Mouse (Mus musculus): ENCODE data around the gene Rab8a. TPM values are rescaled to one million over a fixed set of nuclear protein-coding genes. Genes with fewer than 3 reads are reported as not detected.
A peak's percentile ranks its signal among the peaks of the same experiment; 100 is the strongest.
"Not testable (repeated sequence)": the region's sequence is repeated elsewhere in the genome, so short reads cannot be mapped to it uniquely, and the experiment has no call there.

Gene Rab8a
- total RNA-seq (2022): 10 to 100 TPM; 56.6 to 69.3 (median 61.7) TPM

DNA sequence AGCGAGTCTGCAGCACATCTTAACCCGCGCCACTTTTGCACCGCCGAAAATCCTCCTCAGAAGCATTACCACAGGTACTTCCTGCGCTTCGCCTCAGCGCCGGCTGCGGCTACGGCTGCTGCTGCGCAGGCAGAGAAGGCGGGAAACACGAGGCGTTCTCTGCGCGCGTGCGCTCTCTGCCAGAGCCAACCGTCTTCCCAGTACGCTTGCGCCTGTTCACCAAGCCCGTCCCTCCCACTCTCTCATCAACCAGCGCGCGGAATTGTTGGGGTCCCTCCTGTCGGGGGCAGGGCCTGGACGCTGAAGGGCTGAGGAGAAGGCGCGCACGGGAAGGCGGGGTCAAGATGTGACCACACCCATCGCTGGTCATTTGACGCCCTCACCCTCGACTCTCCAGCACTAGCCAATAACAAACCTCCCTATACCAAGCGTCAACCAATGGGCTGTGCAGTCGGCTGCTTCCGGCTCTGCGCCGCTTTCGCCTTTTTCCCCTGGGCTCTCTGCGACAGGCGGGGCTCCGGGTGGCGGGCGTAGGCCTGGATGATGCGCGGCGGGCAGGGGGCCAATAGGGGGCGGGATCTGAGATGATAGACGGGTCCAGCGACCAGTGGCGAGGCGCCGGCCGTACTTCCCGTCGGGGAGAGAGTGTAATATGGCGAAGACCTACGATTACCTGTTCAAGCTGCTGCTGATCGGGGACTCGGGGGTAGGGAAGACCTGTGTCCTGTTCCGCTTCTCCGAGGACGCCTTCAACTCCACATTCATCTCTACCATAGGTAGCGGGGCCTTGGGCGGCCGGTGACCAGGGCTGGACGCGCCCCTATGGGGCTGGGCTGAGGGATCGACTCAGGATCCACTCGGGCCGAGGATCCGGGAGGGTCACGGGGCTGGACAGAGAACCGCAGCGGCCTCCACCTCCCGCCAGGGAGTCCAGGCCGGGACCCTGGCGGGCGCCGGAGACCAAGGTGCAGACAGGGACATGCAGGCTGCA lies at the start of gene Rab8a:
TSS of gene Rab8a (plus strand) at position 494 of the 991 bp plus-strand sequence.
- peak; percentile 100 for DNase-seq

DNA sequence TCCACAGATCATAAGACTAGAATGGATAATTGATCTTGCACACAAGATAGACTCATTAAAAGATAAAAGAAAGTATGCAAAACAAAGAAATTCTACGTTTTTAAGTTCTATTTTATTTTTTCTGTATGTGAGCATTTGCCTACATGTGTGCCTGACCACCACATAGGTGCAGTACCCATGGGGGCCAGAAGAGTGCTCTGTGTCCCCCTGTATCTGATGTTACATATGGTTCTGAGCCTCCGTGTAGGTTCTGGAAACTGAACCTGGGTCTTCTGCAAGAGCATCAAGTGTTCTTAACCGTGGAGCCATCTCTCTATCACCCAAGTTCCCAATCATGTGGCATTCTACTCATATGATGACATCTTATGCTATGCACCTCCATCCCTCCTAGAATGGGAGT lies 48.5 kb upstream of the Rab8a start:
- no peak for DNase-seq

DNA sequence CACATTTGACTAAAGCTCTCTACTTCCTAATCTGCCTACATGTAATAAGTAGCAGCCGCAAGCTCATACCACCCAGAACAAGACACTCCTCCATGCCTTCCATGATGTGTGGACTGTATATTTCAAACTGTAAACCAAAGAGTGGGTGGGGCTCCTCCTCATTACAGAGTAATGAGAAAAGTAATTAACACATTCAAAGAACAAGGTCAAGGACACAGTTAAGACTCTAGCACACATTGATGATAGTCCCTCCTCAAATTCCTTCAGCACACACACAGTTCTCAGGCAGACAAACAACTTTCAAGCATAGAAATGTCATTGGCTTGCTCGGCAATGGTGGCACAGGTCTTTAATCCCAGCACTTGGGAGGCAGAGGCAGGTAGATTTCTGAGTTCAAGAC lies 45.8 kb upstream of the Rab8a start:
- DNase-seq: no peak

GRCm38 (mm10) chr8:72118616-72119015 lies 42.4 kb upstream of the Rab8a start:
- DNase-seq: no peak

GRCm38 (mm10) chr8:72121486-72121885 lies 39.5 kb upstream of the Rab8a start:
- DNase-seq: not testable (repeated sequence)

DNA sequence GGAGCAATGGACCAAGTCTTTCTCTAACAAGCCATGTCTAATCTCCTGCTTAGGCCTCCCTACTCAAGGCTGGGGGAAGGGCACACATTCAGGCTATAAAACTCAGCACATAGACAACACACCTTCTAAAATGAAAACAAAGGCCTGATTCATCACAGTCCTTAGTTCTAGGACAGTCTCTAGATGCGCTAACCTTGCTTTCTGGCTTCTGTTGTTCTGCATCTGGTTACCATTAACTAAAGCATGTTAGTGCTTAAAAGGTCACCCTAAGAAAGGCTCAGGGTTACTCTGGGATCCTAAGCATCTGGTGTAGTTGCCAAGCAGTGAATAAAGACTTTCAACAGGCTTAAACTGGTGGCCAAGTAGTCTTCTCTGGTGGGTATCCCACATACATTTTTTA lies 39.0 kb upstream of the Rab8a start:
- no peak for DNase-seq

GRCm38 (mm10) chr8:72127834-72128233 lies 33.2 kb upstream of the Rab8a start:
- no peak for DNase-seq

DNA sequence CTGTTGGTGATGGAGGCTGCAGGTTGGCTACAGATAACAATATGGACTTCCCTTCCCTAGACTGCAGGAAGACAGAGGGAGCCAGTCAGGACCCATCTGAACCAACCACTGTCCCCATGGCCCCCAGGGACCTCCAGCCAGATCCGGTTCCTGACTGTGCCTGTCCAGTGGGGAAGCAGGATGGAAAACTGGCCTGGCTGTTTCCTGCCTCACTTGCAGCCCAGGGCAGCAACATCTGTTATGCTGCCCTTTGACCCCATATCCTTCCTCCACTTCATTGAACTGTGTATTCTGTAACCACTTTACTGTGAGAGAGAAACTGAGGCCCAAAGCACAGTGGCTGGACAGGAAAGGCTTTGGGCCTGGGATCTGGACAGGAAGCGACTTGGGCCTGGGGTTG lies 29.7 kb upstream of the Rab8a start:
- peak; percentile 54 for DNase-seq

DNA sequence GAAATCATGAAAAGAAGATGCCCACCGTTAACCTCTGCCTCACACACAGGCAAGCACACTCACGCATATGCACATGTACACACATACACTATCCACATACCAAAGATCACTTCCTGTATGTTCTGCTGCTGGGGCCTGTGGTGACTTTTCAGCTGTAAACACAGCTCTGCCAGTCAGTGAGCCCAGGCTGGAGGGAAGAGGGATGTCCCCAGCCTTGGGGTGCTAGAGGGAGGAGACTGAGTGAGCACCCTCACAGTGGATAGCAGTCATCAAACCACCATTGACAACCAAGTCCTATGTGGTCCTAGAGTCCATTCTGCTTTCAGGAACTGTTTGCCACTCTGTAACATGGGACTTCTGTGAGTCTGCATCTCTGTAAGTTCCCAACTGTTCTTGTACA lies 29.1 kb upstream of the Rab8a start:
- DNase-seq: no peak

- DNase-seq: no peak
These were observed 28.6 kb upstream of the Rab8a start for GRCm38 (mm10) chr8:72132417-72132816.

GRCm38 (mm10) chr8:72132891-72133290 lies 28.1 kb upstream of the Rab8a start:
- DNase-seq: peak; percentile 74

- no peak for DNase-seq
These were observed 27.5 kb upstream of the Rab8a start for GRCm38 (mm10) chr8:72133507-72133906.

DNA sequence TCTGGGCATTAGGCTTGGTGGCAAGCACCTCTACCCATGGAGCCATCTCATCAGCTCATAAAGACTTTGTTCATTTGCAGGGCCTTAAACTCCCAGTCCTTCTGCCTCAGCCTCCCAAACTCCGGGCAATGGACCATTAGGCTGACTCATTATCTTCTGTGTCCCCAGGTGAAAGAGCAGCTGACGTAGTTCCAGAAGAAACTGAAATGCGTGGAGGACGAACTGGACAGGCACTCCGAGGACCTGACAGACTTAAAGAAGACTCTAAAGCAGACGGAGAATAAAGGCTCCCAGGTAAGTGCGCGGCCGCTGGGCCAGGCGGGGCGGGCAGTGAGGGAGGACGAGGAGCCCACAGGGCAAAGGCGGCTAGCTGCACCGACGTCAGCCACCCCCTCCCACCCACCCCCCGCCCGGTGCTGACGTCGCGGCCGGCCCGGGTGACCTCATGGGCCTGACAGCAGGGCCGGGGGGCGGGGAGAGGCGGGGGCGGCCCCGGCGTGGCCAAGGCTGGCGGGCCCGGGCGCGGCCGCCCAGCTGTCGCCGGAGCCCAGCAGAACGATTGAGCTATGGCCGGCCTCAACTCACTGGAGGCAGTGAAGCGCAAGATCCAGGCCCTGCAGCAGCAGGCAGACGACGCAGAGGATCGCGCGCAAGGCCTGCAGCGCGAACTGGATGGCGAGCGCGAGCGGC lies 26.1 kb upstream of the Rab8a start, which contains the start of gene Tpm4:
TSS of gene Tpm4 (plus strand) at position 220 of the 690 bp plus-strand sequence.
- peak; percentile 54 for DNase-seq

DNA sequence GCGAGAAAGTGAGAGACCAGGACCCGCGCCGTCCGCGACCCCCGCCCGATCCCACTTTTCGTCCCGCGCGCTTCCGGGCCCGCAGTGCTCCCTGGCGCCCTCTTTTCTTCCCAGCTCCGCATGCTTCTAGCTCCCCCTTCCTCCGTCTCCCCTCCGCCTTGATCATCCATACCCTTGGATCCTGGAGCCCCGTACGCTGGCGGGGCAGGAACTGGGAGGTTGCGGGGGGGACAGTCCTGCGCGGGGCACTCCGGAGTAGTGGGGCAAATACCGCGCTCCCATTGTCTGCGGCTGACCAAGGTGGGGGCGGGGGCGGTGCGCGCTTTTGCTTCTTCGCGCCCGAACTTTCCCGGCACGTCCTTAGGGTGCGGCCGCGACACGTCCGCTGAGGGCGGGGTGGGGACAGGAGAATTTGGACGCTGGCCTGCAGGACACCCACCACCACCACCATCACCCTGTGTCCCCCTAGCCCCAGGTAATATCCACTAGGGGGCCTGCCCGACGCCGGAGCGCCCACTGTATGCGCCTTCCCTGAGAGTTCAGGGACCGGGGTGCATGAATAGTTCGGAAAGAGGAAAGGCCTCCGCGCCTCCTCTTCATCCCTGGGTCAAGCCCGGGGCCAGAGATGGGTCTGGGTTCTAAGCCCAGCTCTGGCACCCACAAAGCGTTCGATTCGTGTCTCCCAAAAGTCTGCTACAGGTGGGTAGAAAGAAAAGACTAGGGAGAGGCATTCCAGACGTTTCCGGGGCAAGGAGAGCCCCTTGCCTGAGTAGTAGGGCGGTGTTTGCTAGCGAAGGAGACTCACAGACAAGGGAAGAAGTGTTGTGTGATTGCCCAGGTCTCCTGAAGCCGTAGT lies 25.3 kb upstream of the Rab8a start:
- no peak for DNase-seq

GRCm38 (mm10) chr8:72136302-72136978 lies 24.6 kb upstream of the Rab8a start:
- DNase-seq: peak; percentile 65

DNA sequence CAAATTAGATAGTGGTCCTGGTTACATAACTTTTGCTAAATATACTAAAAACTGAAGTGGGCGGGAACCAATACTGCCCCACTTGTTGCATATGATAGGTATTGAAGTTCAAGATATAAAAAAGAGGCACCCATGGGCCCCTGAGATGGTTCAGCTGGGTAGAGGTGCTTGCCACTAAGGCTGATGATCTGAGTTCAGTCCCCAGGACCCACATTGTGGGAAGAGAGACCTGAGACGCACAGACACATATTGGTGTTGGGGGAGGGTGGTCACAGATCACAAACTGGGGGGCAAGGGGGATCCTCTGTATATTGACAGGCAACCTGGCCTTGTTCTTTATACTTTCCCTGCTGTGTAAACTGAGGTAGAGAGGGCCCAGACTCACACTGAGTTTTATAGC lies 23.6 kb upstream of the Rab8a start:
- no peak for DNase-seq

DNA sequence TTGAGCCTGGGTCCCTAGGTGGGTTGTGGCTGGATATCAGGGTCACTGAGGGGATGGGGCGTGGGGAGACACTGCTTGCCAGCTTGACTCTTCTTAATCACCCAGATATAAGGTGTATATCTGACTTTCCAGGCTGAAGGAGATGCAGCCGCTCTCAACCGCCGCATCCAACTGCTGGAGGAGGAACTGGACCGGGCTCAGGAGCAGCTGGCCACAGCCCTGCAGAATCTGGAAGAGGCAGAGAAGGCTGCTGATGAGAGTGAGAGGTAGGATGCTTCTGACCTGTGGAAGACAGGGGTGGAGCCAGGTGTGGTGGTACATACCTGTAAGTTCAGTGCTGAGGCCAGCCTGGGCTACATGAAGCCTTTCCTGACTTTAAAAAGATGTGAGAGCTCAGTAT lies 22.5 kb upstream of the Rab8a start:
- DNase-seq: no peak

DNA sequence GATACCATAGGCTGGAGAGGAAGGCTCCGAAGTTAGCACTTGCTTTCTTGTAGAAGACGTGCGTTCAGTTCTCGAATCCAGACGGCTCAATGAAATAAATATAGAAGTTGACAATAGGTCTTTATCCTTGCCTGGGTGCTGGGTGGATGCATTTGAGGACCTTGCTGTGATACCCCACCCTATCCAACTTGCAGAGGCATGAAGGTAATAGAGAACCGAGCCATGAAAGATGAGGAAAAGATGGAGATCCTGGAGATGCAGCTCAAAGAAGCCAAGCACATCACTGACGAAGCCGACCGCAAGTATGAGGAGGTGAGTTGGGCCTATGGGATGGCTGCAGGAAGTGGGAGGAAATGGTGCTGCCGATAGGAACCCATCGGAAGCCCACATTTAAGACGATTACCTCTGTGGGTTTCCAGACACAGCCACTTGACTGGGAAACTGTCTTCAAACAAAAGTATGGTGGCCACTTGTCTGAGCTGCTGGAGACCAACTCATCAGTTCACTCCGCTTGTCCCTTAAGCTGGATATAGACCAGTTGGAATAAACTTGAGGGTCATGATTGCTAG lies 17.7 kb upstream of the Rab8a start:
- DNase-seq: no peak

DNA sequence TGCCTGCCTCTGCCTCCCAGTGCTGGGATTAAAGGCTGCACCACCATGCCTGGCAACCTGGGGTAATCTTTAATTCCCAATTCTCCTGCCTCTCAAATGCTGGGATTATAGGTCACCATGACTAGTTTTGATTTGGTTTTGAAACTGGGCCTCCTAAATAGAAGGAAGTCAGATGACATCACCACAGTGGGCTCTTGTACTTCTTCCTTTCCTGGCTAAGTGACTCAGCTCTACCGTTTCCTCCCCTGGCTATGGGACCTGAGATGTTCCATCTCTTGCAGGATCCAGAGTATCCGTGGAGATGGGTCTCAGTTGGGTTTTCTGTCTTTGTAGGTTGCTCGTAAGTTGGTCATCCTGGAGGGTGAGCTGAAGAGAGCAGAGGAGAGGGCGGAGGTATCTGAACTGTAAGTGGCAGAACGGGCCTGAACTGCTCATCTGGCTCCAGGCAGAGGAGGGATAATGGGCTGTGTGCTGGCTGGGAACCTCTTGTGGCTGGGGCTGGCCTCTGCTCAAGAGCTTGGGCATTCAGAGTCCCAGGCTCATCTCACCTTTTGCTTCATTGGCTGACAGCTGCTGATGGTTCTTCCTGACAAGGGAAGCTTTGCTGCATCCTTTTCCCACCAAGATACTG lies 16.5 kb upstream of the Rab8a start:
- DNase-seq: no peak

- DNase-seq: no peak
These were observed 15.5 kb upstream of the Rab8a start for GRCm38 (mm10) chr8:72145511-72145910.

DNA sequence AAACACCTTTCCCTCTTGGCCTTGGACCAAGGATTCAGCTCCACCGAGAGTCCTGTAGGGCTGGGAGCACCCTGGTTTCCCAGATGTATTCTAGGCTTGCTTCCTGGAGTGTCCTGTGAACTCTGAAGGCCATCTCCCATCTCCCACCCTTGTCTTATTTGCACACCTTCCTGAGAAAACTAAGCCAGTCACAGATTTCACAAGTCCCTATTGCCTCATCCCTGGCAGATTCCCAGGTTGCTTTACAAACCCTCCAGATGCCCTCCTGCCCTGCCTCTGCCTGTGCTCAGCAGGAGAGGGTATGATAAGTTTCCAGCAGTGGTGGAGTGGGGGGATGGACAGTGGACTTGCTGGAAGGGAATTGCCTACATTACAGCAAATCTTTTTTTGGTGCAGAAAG lies 14.9 kb upstream of the Rab8a start:
- DNase-seq: peak; percentile 58

Data from adrenal gland, adult 8-10 months (tissue).